Mouse (Mus musculus): Measurements from ENCODE around the gene Slc35g1. TPM values are rescaled to one million over a fixed set of nuclear protein-coding genes. Genes with fewer than 3 reads are reported as not detected.

Slc35g1 gene
- polyA plus RNA-seq, 1 experiment from 2014 or later: 2.9 TPM

GRCm38 (mm10) chr19:38400851-38401250 is 5.1 kb downstream of the Slc35g1 start:
- 90% methylated on average over 2 of the region's 2 CpGs for WGBS
- ATAC-seq (ENCODE audit: low FRiP score): no peak

DNA sequence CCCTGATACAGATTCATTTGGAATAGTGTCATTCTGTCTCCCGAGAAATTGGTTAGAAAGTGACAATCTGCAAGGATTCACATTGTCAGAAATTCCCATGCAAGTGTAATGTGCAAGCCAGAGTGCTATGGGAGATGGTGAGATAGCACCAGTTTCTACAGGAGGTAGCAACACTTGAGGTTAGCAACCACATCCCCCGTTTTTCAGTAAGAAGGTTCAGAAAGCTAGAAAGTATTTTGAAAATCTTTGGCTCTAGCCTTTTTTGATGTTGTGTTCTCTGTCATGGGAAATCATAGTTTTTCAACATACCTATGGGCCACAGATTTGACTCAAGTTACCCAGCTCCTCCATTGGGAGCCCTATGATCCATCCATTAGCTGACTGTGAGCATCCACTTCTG is 5.6 kb downstream of the Slc35g1 start:
- ATAC-seq (ENCODE audit: low FRiP score): no peak

More at GRCm38 (mm10) chr19:38400851-38401250, 5.1 kb downstream of the Slc35g1 start:
- H3K27me3 ChIP-seq: peaks cover 4% of the 10 kb centered on the region; the same call in 1 of the 2 replicates
- peaks cover 7% of the 10 kb centered on the region for H3K4me1 ChIP-seq
- H3K36me3 ChIP-seq: 0 out of 2 replicates have a peak, but pooled peaks cover 4% of the 10 kb centered on the region
- no peaks in the 10 kb centered on the region for H3K9me3 ChIP-seq (replicated peaks)
- H3K27ac ChIP-seq: no peak overlapping the region
- no peak overlapping the region for H3K4me2 ChIP-seq (replicated peaks)
- H3K4me3 ChIP-seq: no peak overlapping the region
- H3K9ac ChIP-seq: no peak overlapping the region

GRCm38 (mm10) chr19:38410357-38411056 is 14.7 kb downstream of the Slc35g1 start:
- H3K9me3 ChIP-seq (replicated peaks): no peaks in the 10 kb centered on the region
- no peak overlapping the region for H3K4me3 ChIP-seq
- H3K4me2 ChIP-seq (replicated peaks): no peak overlapping the region
- H3K27ac ChIP-seq: no peak overlapping the region
- no peaks in the 10 kb centered on the region for H3K27me3 ChIP-seq
- WGBS: 70% methylated on average over 10 of the region's 10 CpGs
- H3K9ac ChIP-seq: no peak overlapping the region
- no peaks in the 10 kb centered on the region for H3K36me3 ChIP-seq
- no peaks in the 10 kb centered on the region for H3K4me1 ChIP-seq
- ATAC-seq (ENCODE audit: low FRiP score): no peak

More for the DNA sequence above, 5.6 kb downstream of the Slc35g1 start:
- no peak overlapping the region for H3K9ac ChIP-seq
- H3K27me3 ChIP-seq: no peaks in the 10 kb centered on the region; the same call in 1 of the 2 replicates
- H3K36me3 ChIP-seq: 0 out of 2 replicates have a peak, but pooled peaks cover 4% of the 10 kb centered on the region
- H3K4me3 ChIP-seq: no peak overlapping the region
- H3K4me2 ChIP-seq (replicated peaks): no peak overlapping the region
- 84% methylated on average over 2 of the region's 2 CpGs for WGBS
- peaks cover 4% of the 10 kb centered on the region for H3K4me1 ChIP-seq
- H3K9me3 ChIP-seq (replicated peaks): no peaks in the 10 kb centered on the region
- H3K27ac ChIP-seq: no peak overlapping the region

- WGBS: 91% methylated on average over 6 of the region's 6 CpGs
- no peak for ATAC-seq (ENCODE audit: low FRiP score)
- no peaks in the 10 kb centered on the region for H3K4me1 ChIP-seq
Observed at GRCm38 (mm10) chr19:38413861-38414260, 18.1 kb downstream of the Slc35g1 start.

GRCm38 (mm10) chr19:38418819-38419423 is 23.1 kb downstream of the Slc35g1 start:
- ATAC-seq (ENCODE audit: low FRiP score): no peak
- H3K36me3 ChIP-seq: no peaks in the 10 kb centered on the region
- 79% methylated on average over 4 of the region's 4 CpGs for WGBS
- no peak overlapping the region for H3K9ac ChIP-seq
- no peak overlapping the region for H3K4me3 ChIP-seq
- H3K9me3 ChIP-seq (replicated peaks): no peaks in the 10 kb centered on the region
- no peak overlapping the region for H3K4me2 ChIP-seq (replicated peaks)
- no peaks in the 10 kb centered on the region for H3K27me3 ChIP-seq
- no peak overlapping the region for H3K27ac ChIP-seq
- H3K4me1 ChIP-seq: no peaks in the 10 kb centered on the region

More at GRCm38 (mm10) chr19:38413861-38414260, 18.1 kb downstream of the Slc35g1 start:
- Histone ChIP-seq H3K36me3 (no peaks in the 10 kb centered on the region), H3K9ac (no peak overlapping the region), H3K9me3 (replicated peaks) (no peaks in the 10 kb centered on the region), H3K27me3 (no peaks in the 10 kb centered on the region), H3K4me3 (no peak overlapping the region), H3K4me2 (replicated peaks) (no peak overlapping the region), H3K27ac (no peak overlapping the region)

DNA sequence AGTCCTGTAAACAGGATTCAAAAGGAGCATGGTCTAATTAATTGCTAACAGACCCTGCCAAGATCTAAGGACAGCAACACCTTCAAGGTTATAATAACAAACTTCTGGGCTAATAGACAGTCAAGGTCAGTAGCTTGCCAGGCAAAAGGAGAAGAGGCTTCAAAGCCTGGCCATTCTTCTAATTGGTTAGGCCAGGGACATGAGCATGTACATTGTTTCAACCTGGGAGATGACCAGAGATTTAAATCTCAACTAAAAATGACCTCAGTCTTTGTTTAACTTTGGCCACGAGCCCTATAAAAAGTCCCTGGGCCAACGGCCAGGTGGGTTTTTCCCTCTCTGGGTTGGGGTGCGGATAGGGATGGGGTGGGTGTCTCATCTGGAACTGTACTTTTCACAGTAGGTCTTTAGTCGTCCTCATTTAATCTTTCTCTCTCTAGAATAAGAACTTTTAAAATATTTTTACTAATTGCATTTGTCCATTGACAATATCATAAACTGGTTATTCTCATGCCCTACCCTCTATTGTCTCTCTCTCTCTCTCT is 25.0 kb downstream of the Slc35g1 start:
- 84% methylated on average over 4 of the region's 4 CpGs for WGBS
- H3K27ac ChIP-seq: no peak overlapping the region
- H3K36me3 ChIP-seq: no peaks in the 10 kb centered on the region
- H3K9me3 ChIP-seq (replicated peaks): no peaks in the 10 kb centered on the region
- no peak overlapping the region for H3K4me2 ChIP-seq (replicated peaks)
- H3K9ac ChIP-seq: no peak overlapping the region
- no peak overlapping the region for H3K4me3 ChIP-seq
- ATAC-seq (ENCODE audit: low FRiP score): no peak
- H3K4me1 ChIP-seq: no peaks in the 10 kb centered on the region
- no peaks in the 10 kb centered on the region for H3K27me3 ChIP-seq

DNA sequence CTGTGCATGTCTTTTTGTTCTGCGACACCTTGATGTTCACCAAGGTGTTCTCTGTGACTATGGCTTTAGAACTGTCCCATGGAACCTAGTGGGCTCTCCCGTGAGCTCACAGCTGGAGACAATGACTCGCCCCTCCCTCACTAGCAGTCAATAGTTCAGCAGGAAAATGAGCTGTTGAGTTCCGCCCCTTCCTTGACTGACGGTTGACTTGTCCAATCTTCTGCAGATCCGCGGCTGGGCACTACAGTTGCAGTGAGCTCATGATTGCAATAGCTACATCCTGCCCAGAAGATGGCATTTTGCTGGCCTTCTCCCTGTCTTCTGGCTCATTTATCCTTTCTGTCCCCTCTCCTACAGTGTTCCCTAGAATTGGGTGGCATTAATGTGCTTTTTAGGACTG is 25.7 kb downstream of the Slc35g1 start:
- no peaks in the 10 kb centered on the region for H3K4me1 ChIP-seq
- no peak for ATAC-seq (ENCODE audit: low FRiP score)
- 57% methylated on average over 7 of the region's 7 CpGs for WGBS
- H3K4me2 ChIP-seq (replicated peaks): no peak overlapping the region
- no peaks in the 10 kb centered on the region for H3K36me3 ChIP-seq
- H3K27ac ChIP-seq: no peak overlapping the region
- H3K4me3 ChIP-seq: no peak overlapping the region
- no peaks in the 10 kb centered on the region for H3K27me3 ChIP-seq
- no peak overlapping the region for H3K9ac ChIP-seq
- H3K9me3 ChIP-seq (replicated peaks): no peaks in the 10 kb centered on the region

GRCm38 (mm10) chr19:38422926-38423325 is 27.1 kb downstream of the Slc35g1 start:
- H3K4me1 ChIP-seq: no peaks in the 10 kb centered on the region
- no peaks in the 10 kb centered on the region for H3K9me3 ChIP-seq (replicated peaks)
- H3K36me3 ChIP-seq: no peaks in the 10 kb centered on the region
- 57% methylated on average over 6 of the region's 6 CpGs for WGBS
- no peak overlapping the region for H3K9ac ChIP-seq
- ATAC-seq (ENCODE audit: low FRiP score): no peak
- H3K27me3 ChIP-seq: no peaks in the 10 kb centered on the region
- H3K4me2 ChIP-seq (replicated peaks): no peak overlapping the region
- H3K27ac ChIP-seq: no peak overlapping the region
- H3K4me3 ChIP-seq: no peak overlapping the region

- no peaks in the 10 kb centered on the region for H3K27me3 ChIP-seq
- no peak overlapping the region for H3K27ac ChIP-seq
- H3K36me3 ChIP-seq: no peaks in the 10 kb centered on the region
- no peak for ATAC-seq (ENCODE audit: low FRiP score)
- no peaks in the 10 kb centered on the region for H3K9me3 ChIP-seq (replicated peaks)
- WGBS: 37% methylated on average over 7 of the region's 7 CpGs
- no peak overlapping the region for H3K4me2 ChIP-seq (replicated peaks)
- H3K4me1 ChIP-seq: no peaks in the 10 kb centered on the region
- no peak overlapping the region for H3K9ac ChIP-seq
- H3K4me3 ChIP-seq: no peak overlapping the region
Observed at GRCm38 (mm10) chr19:38423884-38424283, 28.1 kb downstream of the Slc35g1 start.

GRCm38 (mm10) chr19:38424581-38424980 is 28.8 kb downstream of the Slc35g1 start:
- Histone ChIP-seq H3K4me3 (no peak overlapping the region), H3K9ac (no peak overlapping the region), H3K27ac (no peak overlapping the region), H3K27me3 (no peaks in the 10 kb centered on the region), H3K36me3 (no peaks in the 10 kb centered on the region), H3K4me2 (replicated peaks) (no peak overlapping the region), H3K9me3 (replicated peaks) (no peaks in the 10 kb centered on the region), H3K4me1 (no peaks in the 10 kb centered on the region)
- ATAC-seq (ENCODE audit: low FRiP score): no peak
- WGBS: 67% methylated on average over 6 of the region's 7 CpGs

- no peak overlapping the region for H3K4me3 ChIP-seq
- no peak overlapping the region for H3K27ac ChIP-seq
- H3K4me2 ChIP-seq (replicated peaks): no peak overlapping the region
- WGBS: 49% methylated on average over 5 of the region's 5 CpGs
- H3K4me1 ChIP-seq: no peaks in the 10 kb centered on the region
- H3K9ac ChIP-seq: no peak overlapping the region
- H3K27me3 ChIP-seq: no peaks in the 10 kb centered on the region
- no peak for ATAC-seq (ENCODE audit: low FRiP score)
- H3K9me3 ChIP-seq (replicated peaks): no peaks in the 10 kb centered on the region
- no peaks in the 10 kb centered on the region for H3K36me3 ChIP-seq
Observed at GRCm38 (mm10) chr19:38429269-38429668, 33.5 kb downstream of the Slc35g1 start.

DNA sequence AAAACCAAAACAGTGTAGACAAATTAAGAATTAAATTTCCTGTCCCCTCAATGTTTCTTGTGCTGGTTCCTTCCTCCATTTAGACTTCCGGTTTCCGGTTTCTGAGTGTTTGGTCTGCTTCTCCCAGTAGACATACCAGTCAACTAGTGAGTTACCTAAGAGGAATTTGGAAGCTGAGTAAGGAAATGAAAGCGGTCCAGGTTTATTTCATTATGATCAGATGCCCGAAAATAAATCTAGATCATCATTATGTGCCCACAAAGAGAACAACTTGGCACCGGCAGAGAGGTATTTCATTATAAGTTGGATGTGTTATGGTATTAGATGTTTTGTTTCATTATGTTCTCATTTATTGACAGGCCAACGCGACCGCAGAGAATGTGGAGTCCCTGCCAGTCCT is 34.7 kb downstream of the Slc35g1 start:
- 85% methylated on average over 8 of the region's 8 CpGs for WGBS
- H3K4me3 ChIP-seq: no peak overlapping the region
- no peaks in the 10 kb centered on the region for H3K27me3 ChIP-seq
- H3K4me1 ChIP-seq: no peaks in the 10 kb centered on the region
- ATAC-seq (ENCODE audit: low FRiP score): no peak
- no peaks in the 10 kb centered on the region for H3K36me3 ChIP-seq
- no peak overlapping the region for H3K4me2 ChIP-seq (replicated peaks)
- H3K27ac ChIP-seq: no peak overlapping the region
- 0 out of 2 replicates have a peak, but pooled peaks cover under 1% of the 10 kb centered on the region for H3K9me3 ChIP-seq (replicated peaks)
- H3K9ac ChIP-seq: no peak overlapping the region

All from hindbrain, embryonic 12.5 days (tissue).